Mouse (Mus musculus): ENCODE measurements around the gene Olfr464. TPM values are rescaled to one million over a fixed set of nuclear protein-coding genes. Genes with fewer than 3 reads are reported as not detected.

The Olfr464 gene
- polyA plus RNA-seq, 1 experiment, result not detected

Other genes starting within 250 kb of the Olfr464 start
- 50.9 and 54.9 TPM in 2 replicates for gene Supt4a, start 183.4 kb downstream of the Olfr464 start, polyA plus RNA-seq (2012; rRNA removed)
- 10.3 and 11.8 TPM in 2 replicates for gene Tspoap1, start 160.4 kb downstream of the Olfr464 start, polyA plus RNA-seq (2012; rRNA removed)
- gene Mpo, start 127.4 kb downstream of the Olfr464 start, polyA plus RNA-seq (2012; rRNA removed), result 1.9 and 5.5 TPM in 2 replicates
- gene Lpo, start 92.7 kb downstream of the Olfr464 start, polyA plus RNA-seq (2012; rRNA removed), result 4.9 and 11.1 TPM in 2 replicates
- gene Mks1, start 67.8 kb downstream of the Olfr464 start, polyA plus RNA-seq (2012; rRNA removed), result 19.0 and 20.6 TPM in 2 replicates
- 0.05 TPM in 1 of 2 replicates, not detected in the other for gene Epx, start 45.4 kb downstream of the Olfr464 start, polyA plus RNA-seq (2012; rRNA removed)
- gene Olfr462, start 28.7 kb downstream of the Olfr464 start, polyA plus RNA-seq (2012; rRNA removed), result not detected in 2 replicates
- not detected in 2 replicates for gene Olfr463, start 23.6 kb downstream of the Olfr464 start, polyA plus RNA-seq (2012; rRNA removed)
- gene Dynll2, start 66.6 kb upstream of the Olfr464 start, polyA plus RNA-seq (2012; rRNA removed), result 217 and 218 TPM in 2 replicates
- gene Srsf1, start 126.4 kb upstream of the Olfr464 start, polyA plus RNA-seq (2012; rRNA removed), result 68.5 and 95.9 TPM in 2 replicates
- gene Vezf1, start 147.3 kb upstream of the Olfr464 start, polyA plus RNA-seq (2012; rRNA removed), result 4.1 and 4.4 TPM in 2 replicates
- gene Cuedc1, start 177.1 kb upstream of the Olfr464 start, polyA plus RNA-seq (2012; rRNA removed), result 1.9 and 3.9 TPM in 2 replicates

Data from testis, adult 2 months (tissue).